Mouse (Mus musculus): ENCODE measurements around the gene Il15ra.

GRCm38 (mm10) chr2:11657581-11657980 is 47.5 kb upstream of the Il15ra start:
- TF ChIP-seq CTCF (IDR thresholded peaks at IDR 0.05; ENCODE audit: low read depth): no peak
- TF ChIP-seq EP300 (IDR thresholded peaks at IDR 0.05; ENCODE audit: low read depth): no peak
